Mouse (Mus musculus) stomach, postnatal 0 days (tissue): ENCODE results near the gene Cpxm2. TPM values are rescaled to one million over a fixed set of nuclear protein-coding genes. Genes with fewer than 3 reads are reported as not detected.

Experiments used
- ATAC-seq: fragments of 200-750 bp; cut with Nextera tagmentation; 2 replicates; pipeline ENCODE4 v1.8.0; 2017; ENCODE audit not compliant: low FRiP score, low TSS enrichment
- DNase-seq: peaks from one replicate; pipeline ENCODE4 v3.0.0-alpha.2; 2016; ENCODE audit warnings: low spot score
- H3K27ac ChIP-seq: fragments of 300-500 bp; sonication (generic); replicated peaks from 2 replicates; pipeline ENCODE4 v1.5.1; 2014; ENCODE audit warnings: mild to moderate bottlenecking, control low read depth
- H3K27me3 ChIP-seq: fragments of 300-500 bp; sonication (generic); 2 replicates; pipeline ENCODE4 v1.6.1; 2014; ENCODE audit warnings: low read length; ENCODE audit not compliant: control insufficient read depth, insufficient read depth
- H3K36me3 ChIP-seq: fragments of 300-500 bp; sonication (generic); 2 replicates; pipeline ENCODE4 v1.6.1; 2014; ENCODE audit warnings: low read length, mixed read lengths; ENCODE audit not compliant: control insufficient read depth, insufficient read depth
- H3K4me1 ChIP-seq: fragments of 300-500 bp; sonication (generic); replicated peaks from 2 replicates; pipeline ENCODE4 v1.6.1; 2014; ENCODE audit warnings: antibody characterized with exemption; ENCODE audit not compliant: control insufficient read depth, insufficient read depth
- H3K4me2 ChIP-seq: fragments of 300-500 bp; sonication (generic); replicated peaks from 2 replicates; pipeline ENCODE4 v1.6.1; 2014; ENCODE audit warnings: low read depth, mild to moderate bottlenecking, control low read depth, moderate library complexity
- H3K4me3 ChIP-seq: fragments of 300-500 bp; sonication (generic); 2 replicates; pipeline ENCODE4 v1.5.1; 2014; ENCODE audit warnings: low read depth, low read length, control low read depth
- H3K9ac ChIP-seq: fragments of 300-500 bp; sonication (generic); 2 replicates; pipeline ENCODE4 v1.6.1; 2014; ENCODE audit warnings: mild to moderate bottlenecking, low read length, control low read depth, mixed read lengths
- H3K9me3 ChIP-seq: fragments of 300-500 bp; sonication (generic); 2 replicates; pipeline ENCODE4 v1.6.1; 2016; ENCODE audit warnings: low read length; ENCODE audit not compliant: control insufficient read depth
- CTCF ChIP-seq: IDR thresholded peaks from 2 replicates; pipeline ENCODE4 v1.5.1; 2016; ENCODE audit warnings: antibody characterized with exemption, low read depth, mild to moderate bottlenecking, moderate library complexity
- EP300 ChIP-seq: optimal IDR thresholded peaks from 2 replicates; pipeline ENCODE3; 2016; ENCODE audit warnings: antibody characterized with exemption
- WGBS: fragments of 180-500 bp; shearing (Covaris S2); extraction: QIAGEN DNeasy Blood & Tissue Kit; methylation state at CpG from one replicate; pipeline ENCODE4 v1.1.7; 2014; 5-methylcytosine and 5-hydroxymethylcytosine counted together
- polyA plus RNA-seq: library from polyadenylated mRNA; unstranded; fragments of >200 nt; fragmentation: Nextera tagmentation; extraction: Ambion mirVana; gene quantifications from 2 replicates; pipeline ENCODE4 v1.2.1, GENCODE M21; 2015

Cpxm2 gene
- polyA plus RNA-seq, 1 experiment from 2014 or later, result 7.8 TPM

GRCm38 (mm10) chr7:132098441-132098840 lies 56.1 kb downstream of the Cpxm2 start:
- 29% methylated on average over 4 of the region's 4 CpGs for WGBS
- Histone ChIP-seq H3K9ac (no peak overlapping the region), H3K4me3 (no peak overlapping the region), H3K9me3 (no peaks in the 10 kb centered on the region), H3K4me1 (0 out of 2 replicates have a peak, but pooled peaks cover 6% of the 10 kb centered on the region), H3K27me3 (no peaks in the 10 kb centered on the region), H3K36me3 (no peaks in the 10 kb centered on the region), H3K4me2 (no peak overlapping the region), H3K27ac (no peak overlapping the region)
- DNase-seq, result no peak
- TF ChIP-seq EP300, result no peak
- TF ChIP-seq CTCF, result no peak
- no peak for ATAC-seq

DNA sequence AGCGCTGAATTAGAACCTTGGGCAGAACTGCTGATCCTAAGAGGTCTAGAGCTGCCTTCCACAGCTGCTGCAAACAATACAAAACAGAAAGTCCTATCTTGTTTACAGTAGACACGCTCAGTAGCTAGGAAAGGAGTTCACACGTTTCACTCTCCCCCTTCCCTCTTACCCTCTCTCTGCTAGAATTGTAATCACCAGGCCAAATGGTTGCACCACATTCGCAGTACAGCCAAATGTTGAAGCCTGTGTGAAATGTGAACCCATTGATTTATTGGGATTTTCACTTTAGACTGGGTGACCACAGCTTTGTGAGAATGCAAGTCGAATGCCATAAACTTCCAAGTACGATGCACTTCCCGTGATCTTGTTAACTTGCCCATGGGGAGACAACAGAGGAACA lies 59.9 kb downstream of the Cpxm2 start:
- H3K27ac ChIP-seq, result no peak overlapping the region
- no peaks in the 10 kb centered on the region for H3K27me3 ChIP-seq
- H3K9me3 ChIP-seq, result no peaks in the 10 kb centered on the region
- H3K4me2 ChIP-seq, result no peak overlapping the region
- H3K4me1 ChIP-seq, result 0 out of 2 replicates have a peak, but pooled peaks cover 6% of the 10 kb centered on the region
- H3K36me3 ChIP-seq, result no peaks in the 10 kb centered on the region
- no peak overlapping the region for H3K9ac ChIP-seq
- ATAC-seq (no peak), DNase-seq (no peak)
- TF ChIP-seq EP300, result no peak
- TF ChIP-seq CTCF, result no peak
- WGBS, result 49% methylated on average over 7 of the region's 7 CpGs
- no peak overlapping the region for H3K4me3 ChIP-seq

DNA sequence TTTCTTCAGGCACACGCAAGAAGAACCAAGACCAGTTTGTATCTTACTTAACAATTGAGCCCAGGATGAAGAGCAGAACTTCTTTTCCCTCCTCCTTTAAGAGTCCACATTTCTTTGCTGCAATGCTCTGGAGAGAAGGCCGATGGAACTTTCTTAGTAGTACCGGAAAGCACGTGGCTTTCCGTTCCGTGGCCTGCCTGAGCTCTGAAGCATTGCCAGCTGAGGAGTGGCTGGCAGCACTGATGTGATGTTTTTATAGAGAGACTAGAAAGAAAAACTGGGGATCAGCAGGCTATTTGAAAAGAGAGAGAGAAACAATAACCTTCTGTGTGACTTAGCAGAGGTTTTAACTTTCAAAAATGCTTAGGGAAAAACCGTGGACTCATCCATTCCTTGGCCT lies 63.0 kb downstream of the Cpxm2 start:
- ATAC-seq (no peak), DNase-seq (no peak)
- no peaks in the 10 kb centered on the region for H3K27me3 ChIP-seq
- no peaks in the 10 kb centered on the region for H3K36me3 ChIP-seq
- no peaks in the 10 kb centered on the region for H3K9me3 ChIP-seq
- H3K4me3 ChIP-seq, result no peak overlapping the region
- no peak overlapping the region for H3K4me2 ChIP-seq
- 72% methylated on average over 7 of the region's 7 CpGs for WGBS
- H3K27ac ChIP-seq, result no peak overlapping the region
- TF ChIP-seq CTCF (no peak), EP300 (no peak)
- H3K9ac ChIP-seq, result no peak overlapping the region
- H3K4me1 ChIP-seq, result 0 out of 2 replicates have a peak, but pooled peaks cover 4% of the 10 kb centered on the region

DNA sequence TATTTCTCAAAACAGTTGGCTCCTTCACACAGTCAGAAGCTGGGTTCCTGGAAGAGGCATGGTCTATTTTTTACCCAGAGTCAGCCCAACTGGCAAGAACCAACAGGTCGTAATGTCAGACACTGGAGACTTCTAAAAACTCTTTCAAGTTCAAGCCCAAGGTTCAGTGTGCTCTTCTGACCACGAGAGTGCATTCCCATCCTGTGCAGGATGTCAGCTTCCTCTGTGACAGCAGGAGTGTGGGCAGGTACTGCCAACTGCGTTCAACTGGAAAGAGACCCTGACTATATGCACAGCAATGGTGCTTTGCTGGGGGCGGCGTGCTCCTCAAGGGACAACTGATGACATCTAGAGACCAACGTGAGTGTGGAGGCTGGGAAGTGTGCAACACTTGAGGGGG lies 65.9 kb downstream of the Cpxm2 start:
- 66% methylated on average over 6 of the region's 6 CpGs for WGBS
- no peaks in the 10 kb centered on the region for H3K4me1 ChIP-seq
- no peak overlapping the region for H3K9ac ChIP-seq
- no peaks in the 10 kb centered on the region for H3K27me3 ChIP-seq
- TF ChIP-seq EP300, result no peak
- TF ChIP-seq CTCF, result 0 out of 2 replicates have a peak, but pooled peaks have one; percentile 9
- H3K4me3 ChIP-seq, result no peak overlapping the region
- H3K36me3 ChIP-seq, result no peaks in the 10 kb centered on the region
- ATAC-seq (no peak), DNase-seq (no peak)
- H3K4me2 ChIP-seq, result no peak overlapping the region
- no peak overlapping the region for H3K27ac ChIP-seq
- no peaks in the 10 kb centered on the region for H3K9me3 ChIP-seq

GRCm38 (mm10) chr7:132088181-132088580 lies 66.4 kb downstream of the Cpxm2 start:
- no peaks in the 10 kb centered on the region for H3K36me3 ChIP-seq
- no peaks in the 10 kb centered on the region for H3K27me3 ChIP-seq
- H3K4me3 ChIP-seq, result no peak overlapping the region
- H3K4me2 ChIP-seq, result no peak overlapping the region
- DNase-seq (no peak), ATAC-seq (no peak)
- no peak overlapping the region for H3K9ac ChIP-seq
- TF ChIP-seq CTCF (no peak), EP300 (no peak)
- H3K27ac ChIP-seq, result no peak overlapping the region
- no peaks in the 10 kb centered on the region for H3K4me1 ChIP-seq
- H3K9me3 ChIP-seq, result no peaks in the 10 kb centered on the region
- WGBS, result 57% methylated on average over 4 of the region's 4 CpGs

DNA sequence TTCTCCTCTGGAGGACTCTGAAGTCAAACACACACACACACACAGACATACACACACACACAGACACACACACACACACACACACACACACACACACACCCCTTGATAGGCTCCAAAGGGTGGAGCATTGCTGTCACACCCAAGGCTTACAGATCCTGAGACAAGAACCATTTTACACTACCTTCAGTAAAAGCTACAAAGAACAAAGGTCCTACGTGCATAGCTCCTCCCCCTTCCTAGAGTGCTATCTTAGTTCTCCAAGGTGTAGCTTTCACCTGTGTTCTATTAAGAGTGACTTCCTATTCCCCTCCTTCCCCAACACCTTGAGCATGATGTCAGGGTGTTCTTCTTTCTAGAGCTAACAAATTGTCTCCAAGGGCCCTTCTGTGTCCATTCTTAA lies 78.7 kb downstream of the Cpxm2 start:
- no peak overlapping the region for H3K4me2 ChIP-seq
- H3K4me1 ChIP-seq, result no peaks in the 10 kb centered on the region
- no peak for TF ChIP-seq CTCF
- TF ChIP-seq EP300, result no peak
- no peaks in the 10 kb centered on the region for H3K36me3 ChIP-seq
- 40% methylated on average over 1 of the region's 1 CpGs for WGBS
- DNase-seq (no peak), ATAC-seq (peak; percentile 57)
- no peak overlapping the region for H3K4me3 ChIP-seq
- no peaks in the 10 kb centered on the region for H3K27me3 ChIP-seq
- H3K9ac ChIP-seq, result no peak overlapping the region
- H3K27ac ChIP-seq, result no peak overlapping the region
- H3K9me3 ChIP-seq, result no peaks in the 10 kb centered on the region
